Mouse (Mus musculus): Measurements from ENCODE around the gene Fam120b.

DNA sequence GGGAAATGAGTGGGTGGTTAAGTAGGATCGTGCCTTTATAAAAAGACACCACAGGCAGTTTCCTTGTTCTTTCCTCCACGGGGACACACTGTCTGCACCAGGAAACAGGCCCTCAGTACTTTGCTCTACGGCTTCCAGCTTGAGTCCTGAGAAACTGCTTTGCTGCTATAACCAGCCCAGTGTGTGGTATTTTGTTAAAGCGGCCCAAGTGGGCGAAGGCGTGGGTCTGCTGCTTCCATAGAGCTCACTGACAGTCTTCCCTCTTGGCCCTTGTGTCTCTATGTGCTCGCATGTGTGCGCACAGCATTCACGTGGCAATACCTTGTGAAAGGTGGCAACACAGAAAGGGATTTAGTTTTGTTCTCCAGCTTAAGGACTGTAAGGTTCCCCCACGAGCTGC lies 13.3 kb downstream of the Fam120b start:
- TF ChIP-seq POLR2A (IDR thresholded peaks at IDR 0.05; ENCODE audit: low read depth, low read length): no peak
- TF ChIP-seq CTCF (conservative IDR thresholded peaks at IDR 0.05; ENCODE audit: insufficient read depth, insufficient read length, low read depth, low read length): no peak

All from kidney, adult 2 months (tissue).